Mouse (Mus musculus): Measurements from ENCODE around the gene Gm4216. TPM values are rescaled to one million over a fixed set of nuclear protein-coding genes. Genes with fewer than 3 reads are reported as not detected.

Gm4216 gene
- polyA plus RNA-seq (2014; fragmentation: Illumina TruSeq; extraction: RNeasy Lipid Tissue Mini Kit (QIAGEN cat#74804); ENCODE audit: low read depth, low replicate concordance), result not detected

GRCm38 (mm10) chr7:23019823-23020222, at the start of gene Gm4216:
Gene Gm4216, minus strand, starts transcription at chr7:23019923.

GRCm38 (mm10) chr7:23067356-23067755, 47.6 kb upstream of the Gm4216 start, which contains the start of gene Gm8720:
Gene Gm8720, minus strand, starts transcription at chr7:23067456.

GRCm38 (mm10) chr7:23055240-23055639, 35.5 kb upstream of the Gm4216 start, which contains the start of gene Vmn1r163:
Gene Vmn1r163, plus strand, starts transcription at chr7:23055540.

GRCm38 (mm10) chr7:22984573-22984972, 35.1 kb downstream of the Gm4216 start, which contains the start of gene Gm4214:
Gene Gm4214, minus strand, starts transcription at chr7:22984673.

Other genes with a start within 250 kb of the Gm4216 start
- not detected for gene Vmn1r158, start 229.1 kb downstream of the Gm4216 start, polyA plus RNA-seq (2014; fragmentation: Illumina TruSeq; extraction: RNeasy Lipid Tissue Mini Kit (QIAGEN cat#74804); ENCODE audit: low read depth, low replicate concordance)
- gene Vmn1r159, start 176.3 kb downstream of the Gm4216 start, polyA plus RNA-seq (2014; fragmentation: Illumina TruSeq; extraction: RNeasy Lipid Tissue Mini Kit (QIAGEN cat#74804); ENCODE audit: low read depth, low replicate concordance), result not detected
- gene Vmn1r160, start 148.7 kb downstream of the Gm4216 start, polyA plus RNA-seq (2014; fragmentation: Illumina TruSeq; extraction: RNeasy Lipid Tissue Mini Kit (QIAGEN cat#74804); ENCODE audit: low read depth, low replicate concordance), result not detected
- not detected for gene Gm4214, start 35.2 kb downstream of the Gm4216 start, polyA plus RNA-seq (2014; fragmentation: Illumina TruSeq; extraction: RNeasy Lipid Tissue Mini Kit (QIAGEN cat#74804); ENCODE audit: low read depth, low replicate concordance)
- gene Vmn1r163, start 35.6 kb upstream of the Gm4216 start, polyA plus RNA-seq (2014; fragmentation: Illumina TruSeq; extraction: RNeasy Lipid Tissue Mini Kit (QIAGEN cat#74804); ENCODE audit: low read depth, low replicate concordance), result not detected
- not detected for gene Gm8720, start 47.5 kb upstream of the Gm4216 start, polyA plus RNA-seq (2014; fragmentation: Illumina TruSeq; extraction: RNeasy Lipid Tissue Mini Kit (QIAGEN cat#74804); ENCODE audit: low read depth, low replicate concordance)
- gene Gm10662, start 124.6 kb upstream of the Gm4216 start, polyA plus RNA-seq (2014; fragmentation: Illumina TruSeq; extraction: RNeasy Lipid Tissue Mini Kit (QIAGEN cat#74804); ENCODE audit: low read depth, low replicate concordance), result not detected
- gene Vmn1r165, start 197.4 kb upstream of the Gm4216 start, polyA plus RNA-seq (2014; fragmentation: Illumina TruSeq; extraction: RNeasy Lipid Tissue Mini Kit (QIAGEN cat#74804); ENCODE audit: low read depth, low replicate concordance), result not detected
- gene Vmn1r166, start 231.8 kb upstream of the Gm4216 start, polyA plus RNA-seq (2014; fragmentation: Illumina TruSeq; extraction: RNeasy Lipid Tissue Mini Kit (QIAGEN cat#74804); ENCODE audit: low read depth, low replicate concordance), result not detected

Measured in sigmoid colon, adult 10 weeks (tissue).